Mouse (Mus musculus) thymus, adult 18-20 months (tissue): Measurements from ENCODE around the gene Gatb.

Source experiments
- DNase-seq, 2 experiments: peaks; one replicate each; pipeline ENCODE4 v3.0.0; 2022; ENCODE audit warnings: mixed read lengths in 2 of 2

Gatb gene

GRCm38 (mm10) chr3:85661926-85662813 is 88.3 kb downstream of the Gatb start:
- no peak for DNase-seq

GRCm38 (mm10) chr3:85663826-85664225 is 89.9 kb downstream of the Gatb start:
- DNase-seq = no peak

GRCm38 (mm10) chr3:85664591-85665171 is 90.8 kb downstream of the Gatb start:
- no peak for DNase-seq

GRCm38 (mm10) chr3:85666166-85666565 is 92.2 kb downstream of the Gatb start:
- DNase-seq = no peak

- no peak for DNase-seq
Measured at GRCm38 (mm10) chr3:85666736-85667135, 92.8 kb downstream of the Gatb start.

- DNase-seq = no peak
Measured at GRCm38 (mm10) chr3:85667683-85668082, 93.8 kb downstream of the Gatb start.

- DNase-seq = no peak
Measured at GRCm38 (mm10) chr3:85669844-85670243, 95.9 kb downstream of the Gatb start.

- no peak for DNase-seq
Measured at GRCm38 (mm10) chr3:85677133-85677532, 103.2 kb downstream of the Gatb start.

GRCm38 (mm10) chr3:85677952-85678351 is 104.0 kb downstream of the Gatb start:
- DNase-seq = no peak

- DNase-seq = no peak
Measured at GRCm38 (mm10) chr3:85679312-85679933, 105.5 kb downstream of the Gatb start.

- DNase-seq = no peak
Measured at GRCm38 (mm10) chr3:85679960-85680359, 106.0 kb downstream of the Gatb start.

GRCm38 (mm10) chr3:85681136-85681535 is 107.2 kb downstream of the Gatb start:
- no peak for DNase-seq

- DNase-seq = no peak
Measured at GRCm38 (mm10) chr3:85683618-85684017, 109.7 kb downstream of the Gatb start.

GRCm38 (mm10) chr3:85685271-85685670 is 111.4 kb downstream of the Gatb start:
- no peak for DNase-seq

- no peak for DNase-seq
Measured at GRCm38 (mm10) chr3:85688341-85688740, 114.4 kb downstream of the Gatb start.

- no peak for DNase-seq
Measured at GRCm38 (mm10) chr3:85691134-85691533, 117.2 kb downstream of the Gatb start.

- DNase-seq = no peak
Measured at GRCm38 (mm10) chr3:85693013-85693412, 119.1 kb downstream of the Gatb start.

- DNase-seq = no peak
Measured at GRCm38 (mm10) chr3:85695056-85695455, 121.1 kb downstream of the Gatb start.

GRCm38 (mm10) chr3:85698496-85698895 is 124.6 kb downstream of the Gatb start:
- DNase-seq = no peak

GRCm38 (mm10) chr3:85703141-85703882 is 129.4 kb downstream of the Gatb start:
- DNase-seq = no peak
